Mouse (Mus musculus) E14TG2a.4 (cell line): ENCODE results near the gene Bhlhe23.

Experiments
- CTCF ChIP-seq: conservative IDR thresholded peaks from 2 replicates; pipeline ENCODE4 v1.5.1; 2014; ENCODE audit warnings: low read length
- NANOG ChIP-seq: IDR thresholded peaks from 2 replicates; pipeline ENCODE4 v1.6.1; 2014; ENCODE audit warnings: borderline replicate concordance, low read length, mixed read lengths
- POU5F1 ChIP-seq: IDR thresholded peaks from 2 replicates; pipeline ENCODE4 v1.6.1; 2014; ENCODE audit warnings: low read length, borderline replicate concordance

DNA sequence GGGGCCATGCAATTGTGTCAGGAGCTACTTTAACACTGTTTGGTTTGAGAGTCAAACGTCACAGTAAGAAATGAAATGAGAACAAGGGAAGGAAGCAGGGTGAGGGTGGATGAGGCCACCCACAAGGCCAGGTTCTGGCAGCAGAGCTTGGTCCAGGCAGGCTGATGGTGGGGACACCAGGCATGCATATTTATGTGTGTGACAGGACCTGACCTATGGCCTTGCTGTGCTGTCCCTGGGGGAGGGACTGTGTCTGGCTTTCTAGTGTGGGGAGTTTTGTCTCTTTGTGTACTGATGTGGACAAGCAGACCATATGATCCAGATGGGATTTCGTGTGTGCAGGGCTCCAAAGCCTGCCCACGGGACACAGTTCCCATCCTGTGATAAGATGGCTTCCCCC, 18.9 kb upstream of the Bhlhe23 start:
- no peak for TF ChIP-seq CTCF
- no peak for TF ChIP-seq POU5F1
- TF ChIP-seq NANOG, result no peak
